Mouse (Mus musculus): ENCODE data around the gene Rab3gap2. TPM values are rescaled to one million over a fixed set of nuclear protein-coding genes. Genes with fewer than 3 reads are reported as not detected.

Rab3gap2 gene
- polyA plus RNA-seq, 1 experiment: 23.6 TPM

DNA sequence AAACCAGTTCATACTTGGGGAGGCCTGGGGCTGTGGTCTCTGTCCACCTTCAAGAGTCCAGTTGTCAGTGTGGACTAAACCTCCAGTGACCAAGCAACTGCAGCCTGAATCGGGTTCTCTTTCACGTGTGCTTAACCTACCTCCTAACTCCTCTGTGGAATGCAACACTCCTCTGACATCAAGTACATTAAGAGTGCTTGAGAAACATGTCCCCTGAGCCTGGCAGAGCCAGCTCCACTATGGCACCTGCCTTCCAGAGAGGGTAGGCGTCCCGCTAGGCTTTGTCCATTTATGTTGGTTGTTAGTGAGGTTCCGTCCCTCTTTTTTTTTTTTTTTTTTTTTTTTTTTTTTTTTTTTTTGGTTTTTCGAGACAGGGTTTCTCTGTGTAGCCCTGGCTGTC lies 23.0 kb downstream of the Rab3gap2 start:
- Histone ChIP-seq H3K36me3 (ENCODE audit: control insufficient read depth, insufficient read depth, low read length) (peaks cover 34% of the 10 kb centered on the region), H3K4me1 (ENCODE audit: control insufficient read depth, insufficient read depth, insufficient read length, low read length) (peaks cover 7% of the 10 kb centered on the region; the same call in 1 of the 2 replicates), H3K27me3 (ENCODE audit: control insufficient read depth, insufficient read depth, low read length) (no peaks in the 10 kb centered on the region), H3K4me3 (ENCODE audit: low read depth, low read length) (no peak overlapping the region), H3K27ac (ENCODE audit: insufficient read depth, low read depth, low read length) (no peak overlapping the region)
- TF ChIP-seq POLR2A (IDR thresholded peaks at IDR 0.05; ENCODE audit: low read depth, low read length) (no peak), CTCF (IDR thresholded peaks at IDR 0.05; ENCODE audit: extremely low read depth, insufficient read length, insufficient replicate concordance, low read depth, low read length) (no peak)
- 92% methylated on average over 6 of the region's 6 CpGs for WGBS

DNA sequence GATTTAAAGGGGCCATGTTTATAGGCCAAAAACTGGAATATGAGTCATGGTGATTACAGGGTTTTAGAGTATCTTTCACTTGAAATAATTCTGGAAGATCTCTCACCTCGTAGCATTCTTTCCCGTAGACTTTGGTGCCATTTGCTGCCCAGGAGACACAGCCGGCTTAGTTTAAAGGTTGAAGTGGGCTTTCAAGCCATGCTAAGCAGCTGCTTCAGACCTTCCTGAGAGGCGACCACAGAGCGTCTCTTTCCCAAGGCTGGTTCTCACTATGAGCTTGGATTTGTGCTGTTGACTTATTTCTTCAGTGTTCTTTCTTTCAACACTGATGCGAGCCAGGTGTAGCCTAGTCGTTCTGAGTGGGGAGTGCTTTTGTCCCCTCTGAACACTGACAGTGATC lies 23.8 kb downstream of the Rab3gap2 start:
- TF ChIP-seq CTCF (IDR thresholded peaks at IDR 0.05; ENCODE audit: extremely low read depth, insufficient read length, insufficient replicate concordance, low read depth, low read length) (no peak), POLR2A (IDR thresholded peaks at IDR 0.05; ENCODE audit: low read depth, low read length) (no peak)
- Histone ChIP-seq H3K4me1 (ENCODE audit: control insufficient read depth, insufficient read depth, insufficient read length, low read length) (peaks cover 7% of the 10 kb centered on the region; the same call in 1 of the 2 replicates), H3K4me3 (ENCODE audit: low read depth, low read length) (no peak overlapping the region), H3K36me3 (ENCODE audit: control insufficient read depth, insufficient read depth, low read length) (peaks cover 27% of the 10 kb centered on the region), H3K27ac (ENCODE audit: insufficient read depth, low read depth, low read length) (no peak overlapping the region), H3K27me3 (ENCODE audit: control insufficient read depth, insufficient read depth, low read length) (no peaks in the 10 kb centered on the region)
- 92% methylated on average over 7 of the region's 7 CpGs for WGBS

DNA sequence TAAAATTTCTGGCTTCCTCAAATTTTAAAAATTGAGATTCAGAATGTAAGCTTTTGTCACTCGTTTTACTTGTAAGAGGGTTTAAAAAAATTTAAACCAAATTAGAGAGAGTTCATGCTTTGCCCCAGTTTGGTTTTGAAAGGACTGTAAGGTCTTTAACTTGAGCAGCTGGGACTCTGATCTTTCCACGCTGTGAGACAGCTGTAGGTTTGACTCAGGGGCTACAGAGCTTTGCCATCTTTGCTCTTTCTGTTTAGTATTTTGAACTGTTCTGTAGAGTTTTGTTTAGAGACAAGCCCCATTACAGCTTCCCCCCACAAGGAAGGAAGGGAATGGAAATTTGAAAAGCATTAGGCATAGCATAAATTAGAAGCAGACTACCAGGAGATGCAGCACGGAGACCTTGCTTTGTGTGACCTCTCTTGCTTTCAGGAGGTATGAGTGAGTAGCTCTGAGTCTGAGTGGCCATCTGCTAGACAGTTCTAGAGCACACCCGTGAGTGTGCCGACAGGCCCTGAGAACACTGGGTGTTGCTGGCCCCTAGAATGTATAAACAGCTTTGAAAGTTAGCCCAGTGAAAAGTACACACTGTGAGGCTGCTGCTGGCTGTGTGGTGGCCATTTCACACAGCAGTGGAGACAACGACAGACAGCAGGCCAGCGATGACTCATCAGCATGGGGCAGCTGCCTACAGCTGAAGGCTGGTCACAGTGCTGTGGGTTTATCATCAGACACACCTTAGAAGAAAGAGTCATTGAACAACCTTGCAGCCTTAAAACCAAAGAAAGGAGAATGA lies 25.7 kb downstream of the Rab3gap2 start:
- TF ChIP-seq CTCF (IDR thresholded peaks at IDR 0.05; ENCODE audit: extremely low read depth, insufficient read length, insufficient replicate concordance, low read depth, low read length): no peak
- TF ChIP-seq POLR2A (IDR thresholded peaks at IDR 0.05; ENCODE audit: low read depth, low read length): no peak
- 36% methylated on average over 7 of the region's 7 CpGs for WGBS

DNA sequence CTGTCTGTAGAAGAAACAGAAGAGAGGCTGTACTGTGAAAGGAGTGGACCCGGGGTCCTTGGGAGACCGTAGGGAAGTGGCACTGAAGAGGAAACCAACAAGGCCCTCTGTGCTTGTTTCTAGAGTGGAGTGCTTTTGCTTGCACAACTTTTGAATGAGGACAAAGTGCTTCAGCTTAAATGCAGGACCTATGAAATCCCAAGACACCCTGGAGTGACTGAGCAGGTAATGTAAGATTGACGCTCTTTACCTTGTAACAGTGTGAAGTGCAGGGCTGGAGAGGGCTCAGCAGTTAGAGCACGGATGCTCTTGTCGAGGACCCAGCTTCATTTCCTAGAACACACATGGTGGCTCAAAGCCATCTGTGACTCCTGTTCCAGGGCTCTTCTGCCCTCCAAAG lies 31.9 kb downstream of the Rab3gap2 start:
- H3K4me1 ChIP-seq (ENCODE audit: control insufficient read depth, insufficient read depth, insufficient read length, low read length): no peaks in the 10 kb centered on the region
- no peaks in the 10 kb centered on the region for H3K27me3 ChIP-seq (ENCODE audit: control insufficient read depth, insufficient read depth, low read length)
- 93% methylated on average over 5 of the region's 5 CpGs for WGBS
- no peak overlapping the region for H3K4me3 ChIP-seq (ENCODE audit: low read depth, low read length)
- H3K36me3 ChIP-seq (ENCODE audit: control insufficient read depth, insufficient read depth, low read length): peaks cover 46% of the 10 kb centered on the region
- TF ChIP-seq CTCF (IDR thresholded peaks at IDR 0.05; ENCODE audit: extremely low read depth, insufficient read length, insufficient replicate concordance, low read depth, low read length): no peak
- no peak for TF ChIP-seq POLR2A (IDR thresholded peaks at IDR 0.05; ENCODE audit: low read depth, low read length)
- H3K27ac ChIP-seq (ENCODE audit: insufficient read depth, low read depth, low read length): no peak overlapping the region

More for the DNA sequence above, 25.7 kb downstream of the Rab3gap2 start:
- H3K4me3 ChIP-seq (ENCODE audit: low read depth, low read length): no peak overlapping the region
- H3K36me3 ChIP-seq (ENCODE audit: control insufficient read depth, insufficient read depth, low read length): peaks cover 25% of the 10 kb centered on the region
- peak overlapping the region; percentile 47 for H3K27ac ChIP-seq (ENCODE audit: insufficient read depth, low read depth, low read length)
- no peaks in the 10 kb centered on the region for H3K27me3 ChIP-seq (ENCODE audit: control insufficient read depth, insufficient read depth, low read length)
- peaks cover 7% of the 10 kb centered on the region; the same call in 1 of the 2 replicates for H3K4me1 ChIP-seq (ENCODE audit: control insufficient read depth, insufficient read depth, insufficient read length, low read length)

DNA sequence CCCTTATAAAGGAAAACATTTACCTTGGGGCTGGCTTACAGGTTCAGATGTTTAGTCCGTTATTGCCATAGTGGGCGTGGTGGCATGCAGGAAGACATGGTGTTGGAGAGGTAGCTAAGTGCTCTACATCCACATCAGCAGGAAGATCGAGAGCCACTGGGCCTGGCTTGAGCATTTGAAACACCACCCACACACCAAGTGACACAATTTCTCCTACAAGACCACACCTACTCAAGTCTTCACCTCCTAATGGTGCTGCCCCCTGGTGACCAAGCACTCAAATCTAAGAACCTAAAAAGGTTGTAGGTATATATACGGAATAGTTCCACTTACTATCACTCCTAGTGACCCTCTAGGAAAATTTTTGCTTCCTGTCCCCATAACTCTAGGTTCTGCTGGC lies 32.6 kb downstream of the Rab3gap2 start:
- peak; percentile 20; the same call in 1 of the 2 replicates for TF ChIP-seq CTCF (IDR thresholded peaks at IDR 0.05; ENCODE audit: extremely low read depth, insufficient read length, insufficient replicate concordance, low read depth, low read length)
- no peak for TF ChIP-seq POLR2A (IDR thresholded peaks at IDR 0.05; ENCODE audit: low read depth, low read length)
- peaks cover 52% of the 10 kb centered on the region for H3K36me3 ChIP-seq (ENCODE audit: control insufficient read depth, insufficient read depth, low read length)
- 83% methylated on average over 4 of the region's 4 CpGs for WGBS

DNA sequence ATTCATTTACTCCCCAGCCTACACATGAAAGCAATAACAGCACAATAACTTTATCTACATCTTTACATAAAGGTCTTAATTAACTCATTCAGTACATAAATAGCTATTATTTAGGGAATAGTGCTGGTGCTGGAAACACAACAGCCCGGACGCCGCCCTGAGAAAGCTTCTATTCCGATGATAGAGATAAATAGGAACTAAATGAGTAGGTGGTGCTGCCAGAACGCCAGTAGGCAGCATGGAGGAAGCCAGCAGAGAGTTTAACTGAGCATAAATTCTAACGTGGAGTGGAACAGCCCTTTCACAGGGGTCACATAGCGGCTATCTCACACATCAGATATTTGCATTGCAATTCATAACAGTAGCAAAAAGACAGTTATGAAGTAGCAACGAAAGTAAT lies 39.1 kb downstream of the Rab3gap2 start:
- WGBS: 84% methylated on average over 8 of the region's 8 CpGs
- Histone ChIP-seq H3K36me3 (ENCODE audit: control insufficient read depth, insufficient read depth, low read length) (peaks cover 64% of the 10 kb centered on the region), H3K4me3 (ENCODE audit: low read depth, low read length) (no peak overlapping the region), H3K27ac (ENCODE audit: insufficient read depth, low read depth, low read length) (no peak overlapping the region), H3K27me3 (ENCODE audit: control insufficient read depth, insufficient read depth, low read length) (no peaks in the 10 kb centered on the region), H3K4me1 (ENCODE audit: control insufficient read depth, insufficient read depth, insufficient read length, low read length) (no peaks in the 10 kb centered on the region)
- TF ChIP-seq POLR2A (IDR thresholded peaks at IDR 0.05; ENCODE audit: low read depth, low read length) (no peak), CTCF (IDR thresholded peaks at IDR 0.05; ENCODE audit: extremely low read depth, insufficient read length, insufficient replicate concordance, low read depth, low read length) (no peak)

More for the DNA sequence above, 32.6 kb downstream of the Rab3gap2 start:
- Histone ChIP-seq H3K27me3 (ENCODE audit: control insufficient read depth, insufficient read depth, low read length) (no peaks in the 10 kb centered on the region), H3K27ac (ENCODE audit: insufficient read depth, low read depth, low read length) (no peak overlapping the region), H3K4me1 (ENCODE audit: control insufficient read depth, insufficient read depth, insufficient read length, low read length) (no peaks in the 10 kb centered on the region), H3K4me3 (ENCODE audit: low read depth, low read length) (no peak overlapping the region)

DNA sequence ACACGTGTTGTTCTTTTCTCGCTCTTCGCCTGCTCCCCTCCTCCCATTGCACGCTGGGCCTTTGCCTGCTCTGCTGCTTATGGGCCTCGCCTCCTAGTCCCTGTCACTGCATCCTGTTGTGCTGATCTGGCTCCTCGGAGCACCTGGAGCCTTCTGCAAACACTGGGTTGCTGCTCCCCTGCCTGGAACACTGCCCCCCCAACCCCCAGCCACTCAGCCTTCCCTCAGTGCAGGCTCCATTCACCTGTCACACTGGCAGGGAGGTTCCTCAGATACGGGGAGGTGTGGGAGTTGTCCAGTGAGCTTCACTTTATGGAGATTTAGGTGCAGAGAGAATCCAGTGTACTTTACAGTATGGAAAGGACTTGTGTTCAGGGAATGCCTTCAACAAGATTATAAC lies 41.5 kb downstream of the Rab3gap2 start:
- H3K27me3 ChIP-seq (ENCODE audit: control insufficient read depth, insufficient read depth, low read length): no peaks in the 10 kb centered on the region
- H3K36me3 ChIP-seq (ENCODE audit: control insufficient read depth, insufficient read depth, low read length): peaks cover 60% of the 10 kb centered on the region
- no peak for TF ChIP-seq CTCF (IDR thresholded peaks at IDR 0.05; ENCODE audit: extremely low read depth, insufficient read length, insufficient replicate concordance, low read depth, low read length)
- no peak for TF ChIP-seq POLR2A (IDR thresholded peaks at IDR 0.05; ENCODE audit: low read depth, low read length)
- H3K4me3 ChIP-seq (ENCODE audit: low read depth, low read length): no peak overlapping the region
- H3K4me1 ChIP-seq (ENCODE audit: control insufficient read depth, insufficient read depth, insufficient read length, low read length): no peaks in the 10 kb centered on the region
- H3K27ac ChIP-seq (ENCODE audit: insufficient read depth, low read depth, low read length): no peak overlapping the region
- WGBS: 82% methylated on average over 7 of the region's 7 CpGs
